Mouse (Mus musculus) lung, postnatal 0 days (tissue): ENCODE results near the gene Dok7. TPM values are rescaled to one million over a fixed set of nuclear protein-coding genes. Genes with fewer than 3 reads are reported as not detected.

Source experiments
- ATAC-seq: fragments of 200-750 bp; cut with Nextera tagmentation; 2 replicates; pipeline ENCODE4 v1.8.0; 2017; ENCODE audit warnings: moderate library complexity
- DNase-seq: peaks from one replicate; pipeline ENCODE4 v3.0.0-alpha.2; 2016; ENCODE audit warnings: low spot score
- H3K27ac ChIP-seq: fragments of 300-500 bp; sonication (generic); 2 replicates; pipeline ENCODE4 v1.5.1; 2014; ENCODE audit warnings: antibody characterized with exemption, mild to moderate bottlenecking, low read length, mixed read lengths
- H3K27me3 ChIP-seq: fragments of 300-500 bp; sonication (generic); replicated peaks from 2 replicates; pipeline ENCODE4 v1.6.1; 2014; ENCODE audit warnings: low read length, mixed read lengths; ENCODE audit not compliant: insufficient read depth
- H3K36me3 ChIP-seq: fragments of 300-500 bp; sonication (generic); 2 replicates; pipeline ENCODE4 v1.6.1; 2014; ENCODE audit warnings: low read length, mixed read lengths; ENCODE audit not compliant: insufficient read depth
- H3K4me1 ChIP-seq: fragments of 300-500 bp; sonication (generic); 2 replicates; pipeline ENCODE4 v1.6.1; 2014; ENCODE audit warnings: antibody characterized with exemption, low read depth, low read length, mixed read lengths; ENCODE audit not compliant: insufficient read depth
- H3K4me2 ChIP-seq: fragments of 300-500 bp; sonication (generic); replicated peaks from 2 replicates; pipeline ENCODE4 v1.6.1; 2014; ENCODE audit warnings: low read depth, mild to moderate bottlenecking, low read length, moderate library complexity, mixed read lengths
- H3K4me3 ChIP-seq: fragments of 300-500 bp; sonication (generic); 2 replicates; pipeline ENCODE4 v1.5.1; 2014; ENCODE audit warnings: low read depth, low read length
- H3K9ac ChIP-seq: fragments of 300-500 bp; sonication (generic); replicated peaks from 2 replicates; pipeline ENCODE4 v1.6.1; 2014; ENCODE audit warnings: low read depth, mild to moderate bottlenecking
- H3K9me3 ChIP-seq: fragments of 300-500 bp; sonication (generic); 2 replicates; pipeline ENCODE4 v1.6.1; 2016; ENCODE audit warnings: low read length, mixed read lengths
- CTCF ChIP-seq: IDR thresholded peaks from 2 replicates; pipeline ENCODE4 v1.5.1; 2016; ENCODE audit warnings: antibody characterized with exemption, mild to moderate bottlenecking
- EP300 ChIP-seq: IDR thresholded peaks from 2 replicates; pipeline ENCODE4 v1.6.1; 2016; ENCODE audit warnings: antibody characterized with exemption, mild to moderate bottlenecking, control low read depth
- WGBS: fragments of 180-500 bp; shearing (Covaris S2); extraction: QIAGEN DNeasy Blood & Tissue Kit; methylation state at CpG from one replicate; pipeline ENCODE4 v1.1.7; 2014; 5-methylcytosine and 5-hydroxymethylcytosine counted together
- polyA plus RNA-seq: library from polyadenylated mRNA; unstranded; fragments of >200 nt; fragmentation: Nextera tagmentation; extraction: Ambion mirVana; gene quantifications from 2 replicates; pipeline ENCODE4 v1.2.1, GENCODE M21; 2015

The Dok7 gene
- polyA plus RNA-seq, 1 experiment from 2014 or later, result 0.56 TPM

- 78% methylated on average over 8 of the region's 8 CpGs for WGBS
These were observed 13.7 kb downstream of the Dok7 start for GRCm38 (mm10) chr5:35070314-35070713.

GRCm38 (mm10) chr5:35070953-35071352, 14.4 kb downstream of the Dok7 start:
- no peaks in the 10 kb centered on the region for H3K4me1 ChIP-seq
- WGBS, result 50% methylated on average over 7 of the region's 7 CpGs
- H3K9me3 ChIP-seq, result no peaks in the 10 kb centered on the region
- no peaks in the 10 kb centered on the region for H3K27me3 ChIP-seq
- no peak for TF ChIP-seq CTCF
- no peak for TF ChIP-seq EP300
- ATAC-seq (no peak), DNase-seq (no peak)
- H3K27ac ChIP-seq, result no peak overlapping the region
- H3K4me2 ChIP-seq, result no peak overlapping the region
- no peak overlapping the region for H3K4me3 ChIP-seq
- no peak overlapping the region for H3K9ac ChIP-seq
- no peaks in the 10 kb centered on the region for H3K36me3 ChIP-seq

More at GRCm38 (mm10) chr5:35070314-35070713, 13.7 kb downstream of the Dok7 start:
- no peak for DNase-seq
- ATAC-seq, result no peak
- no peak for TF ChIP-seq EP300
- TF ChIP-seq CTCF, result no peak
- H3K4me1 ChIP-seq, result no peaks in the 10 kb centered on the region
- no peaks in the 10 kb centered on the region for H3K36me3 ChIP-seq
- H3K27me3 ChIP-seq, result no peaks in the 10 kb centered on the region
- no peak overlapping the region for H3K4me2 ChIP-seq
- H3K9me3 ChIP-seq, result no peaks in the 10 kb centered on the region
- H3K9ac ChIP-seq, result no peak overlapping the region
- H3K4me3 ChIP-seq, result no peak overlapping the region
- no peak overlapping the region for H3K27ac ChIP-seq

DNA sequence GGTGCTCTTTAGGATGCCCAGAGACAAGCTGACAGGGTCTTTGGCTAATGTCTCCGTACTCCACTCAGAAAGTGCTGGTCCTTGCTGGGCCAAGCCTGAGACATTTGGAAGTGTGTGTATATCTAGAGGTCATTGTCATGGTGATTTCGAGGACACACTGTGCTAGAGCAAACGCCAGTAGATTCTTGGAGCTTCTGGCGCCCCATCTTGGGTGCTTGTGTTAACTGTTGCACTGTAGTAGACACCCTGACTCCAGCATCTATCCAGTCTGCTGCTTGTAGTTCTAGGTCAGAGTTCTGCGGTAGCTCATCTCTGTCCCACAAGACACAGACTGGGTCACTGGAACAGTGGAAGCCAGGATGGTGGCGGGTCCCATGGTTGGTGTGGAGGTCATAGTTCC, 15.3 kb downstream of the Dok7 start:
- Histone ChIP-seq H3K36me3 (no peaks in the 10 kb centered on the region), H3K4me3 (no peak overlapping the region), H3K9me3 (no peaks in the 10 kb centered on the region), H3K4me1 (no peaks in the 10 kb centered on the region), H3K27me3 (no peaks in the 10 kb centered on the region), H3K27ac (no peak overlapping the region), H3K4me2 (no peak overlapping the region), H3K9ac (no peak overlapping the region)
- no peak for DNase-seq
- TF ChIP-seq CTCF (no peak), EP300 (no peak)
- WGBS, result 86% methylated on average over 6 of the region's 6 CpGs
- no peak for ATAC-seq

GRCm38 (mm10) chr5:35073235-35073634, 16.7 kb downstream of the Dok7 start:
- no peak overlapping the region for H3K4me3 ChIP-seq

GRCm38 (mm10) chr5:35073992-35074391, 17.4 kb downstream of the Dok7 start:
- H3K4me1 ChIP-seq, result no peaks in the 10 kb centered on the region
- TF ChIP-seq CTCF, result no peak
- no peak overlapping the region for H3K4me2 ChIP-seq
- H3K9ac ChIP-seq, result no peak overlapping the region
- no peak overlapping the region for H3K27ac ChIP-seq
- ATAC-seq (no peak), DNase-seq (no peak)
- H3K9me3 ChIP-seq, result no peaks in the 10 kb centered on the region
- WGBS, result 68% methylated on average over 9 of the region's 9 CpGs
- H3K4me3 ChIP-seq, result no peak overlapping the region
- no peaks in the 10 kb centered on the region for H3K27me3 ChIP-seq
- H3K36me3 ChIP-seq, result no peaks in the 10 kb centered on the region

More at GRCm38 (mm10) chr5:35073235-35073634, 16.7 kb downstream of the Dok7 start:
- no peak overlapping the region for H3K27ac ChIP-seq
- ATAC-seq, result no peak
- no peak overlapping the region for H3K9ac ChIP-seq
- WGBS, result 80% methylated on average over 11 of the region's 11 CpGs
- DNase-seq, result no peak
- no peaks in the 10 kb centered on the region for H3K36me3 ChIP-seq
- H3K9me3 ChIP-seq, result no peaks in the 10 kb centered on the region
- no peak overlapping the region for H3K4me2 ChIP-seq
- H3K27me3 ChIP-seq, result no peaks in the 10 kb centered on the region
- TF ChIP-seq EP300 (no peak), CTCF (no peak)
- no peaks in the 10 kb centered on the region for H3K4me1 ChIP-seq

DNA sequence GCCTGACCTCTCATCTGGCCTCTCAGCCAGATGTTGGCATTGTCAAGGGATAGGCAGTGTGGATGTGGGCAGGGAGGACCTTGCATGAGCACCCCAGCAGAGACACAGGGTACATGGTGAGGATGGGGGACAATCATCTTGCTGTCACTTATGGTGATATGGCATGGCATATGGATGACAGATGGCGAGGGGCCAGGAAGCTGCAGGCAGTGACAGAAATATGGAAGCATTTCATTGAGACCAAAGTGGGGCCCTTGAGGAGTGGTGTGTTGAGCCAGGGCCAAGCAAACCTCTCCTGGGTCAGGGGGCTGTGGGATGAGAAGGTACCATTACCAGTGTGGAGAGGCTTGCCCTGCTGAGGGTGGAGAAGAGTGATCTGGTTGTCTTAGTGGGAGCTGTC, 19.8 kb downstream of the Dok7 start:
- H3K27ac ChIP-seq, result no peak overlapping the region
- no peak overlapping the region for H3K9ac ChIP-seq
- DNase-seq, result no peak
- no peaks in the 10 kb centered on the region for H3K4me1 ChIP-seq
- H3K4me3 ChIP-seq, result no peak overlapping the region
- H3K36me3 ChIP-seq, result no peaks in the 10 kb centered on the region
- WGBS, result 75% methylated on average over 1 of the region's 1 CpGs
- H3K9me3 ChIP-seq, result no peaks in the 10 kb centered on the region
- no peaks in the 10 kb centered on the region for H3K27me3 ChIP-seq
- no peak overlapping the region for H3K4me2 ChIP-seq
- no peak for ATAC-seq
- no peak for TF ChIP-seq EP300
- TF ChIP-seq CTCF, result no peak

DNA sequence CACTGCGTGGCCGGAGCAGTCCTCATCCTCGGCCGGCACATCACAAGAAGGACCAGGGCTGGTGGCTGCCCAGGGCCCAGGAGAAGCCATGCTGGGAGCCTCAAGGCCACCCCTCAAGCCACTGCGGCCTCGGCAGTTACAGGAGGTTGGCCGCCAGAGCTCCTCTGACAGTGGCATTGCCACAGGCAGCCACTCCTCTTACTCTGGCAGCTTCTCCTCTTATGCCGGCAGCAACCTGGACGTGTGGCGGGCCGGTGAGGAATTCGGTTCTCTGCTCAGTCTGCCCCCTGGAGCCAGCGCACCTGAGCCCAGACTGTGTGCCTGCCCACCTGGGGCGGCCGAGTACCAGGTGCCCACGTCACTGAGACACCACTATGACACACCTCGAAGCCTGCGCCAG, 22.5 kb downstream of the Dok7 start:
- WGBS, result 39% methylated on average over 15 of the region's 18 CpGs
- TF ChIP-seq CTCF (no peak), EP300 (no peak)
- no peak overlapping the region for H3K27ac ChIP-seq

More for the DNA sequence above, 22.5 kb downstream of the Dok7 start:
- no peak overlapping the region for H3K4me3 ChIP-seq
- H3K27me3 ChIP-seq, result no peaks in the 10 kb centered on the region
- H3K4me1 ChIP-seq, result no peaks in the 10 kb centered on the region
- DNase-seq (no peak), ATAC-seq (no peak)
- H3K9ac ChIP-seq, result no peak overlapping the region
- H3K9me3 ChIP-seq, result no peaks in the 10 kb centered on the region
- H3K4me2 ChIP-seq, result no peak overlapping the region
- no peaks in the 10 kb centered on the region for H3K36me3 ChIP-seq
